Mouse (Mus musculus): ENCODE data around the gene Pla1a. TPM values are rescaled to one million over a fixed set of nuclear protein-coding genes. Genes with fewer than 3 reads are reported as not detected.

The Pla1a gene
- total and polyA plus RNA-seq, 2 experiments from 2014 or later: 1.0 to 1.7 TPM

DNA sequence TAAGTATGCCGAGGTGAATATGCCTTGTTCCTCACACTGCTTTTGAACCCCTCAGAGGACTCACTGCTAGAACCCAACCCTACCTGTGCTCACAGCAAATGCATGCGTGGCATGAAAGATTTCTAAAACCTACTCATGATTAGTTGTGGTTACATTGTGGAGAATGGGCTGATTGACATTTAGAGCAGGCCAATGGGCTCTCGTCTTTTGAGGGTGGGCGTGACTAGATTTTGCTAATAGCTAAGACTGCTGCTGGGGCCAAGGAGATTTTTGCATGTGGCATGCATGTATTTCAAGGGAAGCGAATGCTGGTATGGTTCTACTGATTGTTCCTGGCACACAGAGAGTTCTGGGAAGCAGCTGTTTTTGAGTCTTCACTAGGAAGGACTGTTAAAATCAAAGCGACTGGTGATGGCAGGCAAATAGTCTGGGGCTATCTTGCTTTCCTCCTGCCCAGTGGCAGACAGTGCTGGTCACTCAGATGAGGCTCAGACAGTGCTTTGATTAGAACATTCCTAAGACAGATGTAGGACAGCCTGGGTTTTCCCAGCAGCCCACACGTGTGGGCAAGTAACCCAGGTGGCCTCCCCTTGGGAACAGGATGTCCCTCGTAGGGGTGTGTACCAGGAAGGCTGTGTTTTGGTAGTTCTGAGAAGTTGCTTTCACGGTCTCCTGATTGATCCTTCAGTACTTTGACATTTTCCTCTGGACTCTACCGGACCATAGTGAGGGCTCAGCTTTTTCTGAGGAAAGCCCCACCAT is 58.4 kb downstream of the Pla1a start:
- no peak for DNase-seq (ENCODE audit: low spot score)
- H3K4me2 ChIP-seq (ENCODE audit: low read depth, low read length): no peak overlapping the region
- TF ChIP-seq CTCF (IDR thresholded peaks at IDR 0.05; ENCODE audit: low read depth): no peak

DNA sequence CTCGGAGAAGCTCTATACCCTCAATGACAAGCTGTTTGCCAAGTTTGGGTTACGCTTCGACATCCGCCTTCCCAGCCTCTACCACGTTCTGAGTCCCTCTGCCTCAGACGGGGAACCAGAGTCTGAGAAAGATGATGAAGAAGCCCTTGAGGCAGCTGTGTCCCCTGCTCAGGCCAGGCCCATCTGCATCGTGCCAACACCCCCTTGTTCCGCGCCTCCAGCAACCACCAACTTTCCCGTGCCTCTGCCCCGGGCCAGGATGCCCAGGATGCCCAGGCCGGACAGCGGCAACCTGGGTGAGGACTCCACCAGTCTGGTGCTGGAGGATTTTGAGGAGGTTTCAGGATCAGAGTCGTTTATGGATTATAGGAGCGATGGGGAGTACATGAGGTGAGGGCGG is 59.0 kb downstream of the Pla1a start:
- no peaks in the 10 kb centered on the region for H3K27me3 ChIP-seq (ENCODE audit: insufficient read depth, low read length)
- no peaks in the 10 kb centered on the region for H3K4me1 ChIP-seq (ENCODE audit: insufficient read depth, low read length)
- H3K9me3 ChIP-seq (ENCODE audit: low read length): no peaks in the 10 kb centered on the region
- 83% methylated on average over 16 of the region's 16 CpGs for WGBS
- H3K27ac ChIP-seq: no peak overlapping the region
- no peak overlapping the region for H3K9ac ChIP-seq (replicated peaks; ENCODE audit: low read length)
- ATAC-seq: no peak
- H3K4me3 ChIP-seq (ENCODE audit: low read length): no peak overlapping the region
- DNase-seq (ENCODE audit: low spot score): no peak
- TF ChIP-seq CTCF (IDR thresholded peaks at IDR 0.05; ENCODE audit: low read depth): no peak
- H3K4me2 ChIP-seq (ENCODE audit: low read depth, low read length): no peak overlapping the region
- H3K36me3 ChIP-seq (ENCODE audit: insufficient read depth, low read length): no peaks in the 10 kb centered on the region

More for the DNA sequence above, 58.4 kb downstream of the Pla1a start:
- H3K9me3 ChIP-seq (ENCODE audit: low read length): no peaks in the 10 kb centered on the region
- H3K4me1 ChIP-seq (ENCODE audit: insufficient read depth, low read length): no peaks in the 10 kb centered on the region
- ATAC-seq: no peak
- H3K4me3 ChIP-seq (ENCODE audit: low read length): no peak overlapping the region
- H3K27ac ChIP-seq: no peak overlapping the region
- H3K36me3 ChIP-seq (ENCODE audit: insufficient read depth, low read length): no peaks in the 10 kb centered on the region
- whole genome bisulfite sequencing: 83% methylated on average over 10 of the region's 10 CpGs
- no peaks in the 10 kb centered on the region for H3K27me3 ChIP-seq (ENCODE audit: insufficient read depth, low read length)
- H3K9ac ChIP-seq (replicated peaks; ENCODE audit: low read length): no peak overlapping the region

GRCm38 (mm10) chr16:38373439-38373838 is 59.5 kb downstream of the Pla1a start:
- no peak for TF ChIP-seq CTCF (IDR thresholded peaks at IDR 0.05; ENCODE audit: low read depth)
- H3K9ac ChIP-seq (replicated peaks; ENCODE audit: low read length): no peak overlapping the region
- H3K4me1 ChIP-seq (ENCODE audit: insufficient read depth, low read length): no peaks in the 10 kb centered on the region
- no peak for DNase-seq (ENCODE audit: low spot score)
- no peaks in the 10 kb centered on the region for H3K36me3 ChIP-seq (ENCODE audit: insufficient read depth, low read length)
- no peak overlapping the region for H3K4me3 ChIP-seq (ENCODE audit: low read length)
- H3K4me2 ChIP-seq (ENCODE audit: low read depth, low read length): no peak overlapping the region
- H3K9me3 ChIP-seq (ENCODE audit: low read length): no peaks in the 10 kb centered on the region
- 78% methylated on average over 10 of the region's 10 CpGs for WGBS
- ATAC-seq: no peak
- no peaks in the 10 kb centered on the region for H3K27me3 ChIP-seq (ENCODE audit: insufficient read depth, low read length)
- H3K27ac ChIP-seq: no peak overlapping the region

- DNase-seq (ENCODE audit: low spot score) (no peak), ATAC-seq (no peak)
- Histone ChIP-seq H3K4me1 (ENCODE audit: insufficient read depth, low read length) (no peaks in the 10 kb centered on the region), H3K9ac (replicated peaks; ENCODE audit: low read length) (no peak overlapping the region), H3K4me3 (ENCODE audit: low read length) (no peak overlapping the region), H3K27ac (no peak overlapping the region), H3K9me3 (ENCODE audit: low read length) (no peaks in the 10 kb centered on the region), H3K36me3 (ENCODE audit: insufficient read depth, low read length) (no peaks in the 10 kb centered on the region), H3K4me2 (ENCODE audit: low read depth, low read length) (no peak overlapping the region), H3K27me3 (ENCODE audit: insufficient read depth, low read length) (no peaks in the 10 kb centered on the region)
- no peak for TF ChIP-seq CTCF (IDR thresholded peaks at IDR 0.05; ENCODE audit: low read depth)
- WGBS: 78% methylated on average over 4 of the region's 4 CpGs
Measured at GRCm38 (mm10) chr16:38372876-38373275, 60.1 kb downstream of the Pla1a start.

- no peak for TF ChIP-seq CTCF (IDR thresholded peaks at IDR 0.05; ENCODE audit: low read depth)
Measured at GRCm38 (mm10) chr16:38371705-38372296, 61.1 kb downstream of the Pla1a start.

GRCm38 (mm10) chr16:38370633-38371374 is 62.1 kb downstream of the Pla1a start:
- DNase-seq (ENCODE audit: low spot score): no peak
- 82% methylated on average over 8 of the region's 8 CpGs for WGBS
- Histone ChIP-seq H3K9ac (replicated peaks; ENCODE audit: low read length) (no peak overlapping the region), H3K36me3 (ENCODE audit: insufficient read depth, low read length) (no peaks in the 10 kb centered on the region), H3K27ac (no peak overlapping the region), H3K27me3 (ENCODE audit: insufficient read depth, low read length) (no peaks in the 10 kb centered on the region), H3K4me1 (ENCODE audit: insufficient read depth, low read length) (no peaks in the 10 kb centered on the region), H3K9me3 (ENCODE audit: low read length) (no peaks in the 10 kb centered on the region), H3K4me2 (ENCODE audit: low read depth, low read length) (no peak overlapping the region), H3K4me3 (ENCODE audit: low read length) (no peak overlapping the region)
- no peak for TF ChIP-seq CTCF (IDR thresholded peaks at IDR 0.05; ENCODE audit: low read depth)
- ATAC-seq: no peak

More at GRCm38 (mm10) chr16:38371705-38372296, 61.1 kb downstream of the Pla1a start:
- Histone ChIP-seq H3K27me3 (ENCODE audit: insufficient read depth, low read length) (no peaks in the 10 kb centered on the region), H3K4me1 (ENCODE audit: insufficient read depth, low read length) (no peaks in the 10 kb centered on the region), H3K36me3 (ENCODE audit: insufficient read depth, low read length) (no peaks in the 10 kb centered on the region), H3K9me3 (ENCODE audit: low read length) (no peaks in the 10 kb centered on the region), H3K4me2 (ENCODE audit: low read depth, low read length) (no peak overlapping the region), H3K27ac (no peak overlapping the region), H3K9ac (replicated peaks; ENCODE audit: low read length) (no peak overlapping the region), H3K4me3 (ENCODE audit: low read length) (no peak overlapping the region)
- ATAC-seq (no peak), DNase-seq (ENCODE audit: low spot score) (no peak)
- WGBS: 90% methylated on average over 15 of the region's 15 CpGs
